Mouse (Mus musculus) right cerebral cortex, adult 2 months (tissue): ENCODE results near the gene Grb2.

ENCODE experiments used
- DNase-seq, 2 experiments: peaks; one replicate each; pipeline ENCODE4 v3.0.0; 2021 to 2022; ENCODE audit warnings: low spot score in 2 of 2

Gene Grb2

GRCm38 (mm10) chr11:115627705-115628464 lies 80.5 kb downstream of the Grb2 start, which contains the start of gene Slc25a19:
Gene Slc25a19 (minus strand): TSS chr11:115628295.
- DNase-seq = peak; percentile 99 to 100

- no peak for DNase-seq
Measured at GRCm38 (mm10) chr11:115626824-115627616, 81.4 kb downstream of the Grb2 start.

DNA sequence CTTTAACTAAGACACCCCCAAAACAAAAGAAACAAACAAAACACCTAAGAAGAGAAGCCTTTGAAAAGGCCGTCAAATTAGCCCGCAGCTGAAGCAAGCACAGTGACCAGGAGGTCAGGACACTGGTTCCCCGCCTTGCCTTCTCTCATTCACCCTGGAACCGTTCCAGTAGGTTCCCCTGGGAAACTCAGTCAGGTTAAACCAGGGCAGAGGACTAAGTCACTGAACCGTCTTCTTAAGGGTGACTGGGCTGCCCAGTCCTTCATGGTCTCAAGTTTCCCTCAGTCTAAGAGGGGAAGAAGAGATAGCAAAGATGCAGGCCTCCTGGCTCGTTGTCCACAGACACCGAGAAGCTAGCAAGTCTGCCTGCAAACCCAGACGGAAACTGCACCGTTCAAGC lies 82.5 kb downstream of the Grb2 start:
- no peak for DNase-seq

GRCm38 (mm10) chr11:115623487-115624070 lies 84.8 kb downstream of the Grb2 start:
- DNase-seq = no peak

DNA sequence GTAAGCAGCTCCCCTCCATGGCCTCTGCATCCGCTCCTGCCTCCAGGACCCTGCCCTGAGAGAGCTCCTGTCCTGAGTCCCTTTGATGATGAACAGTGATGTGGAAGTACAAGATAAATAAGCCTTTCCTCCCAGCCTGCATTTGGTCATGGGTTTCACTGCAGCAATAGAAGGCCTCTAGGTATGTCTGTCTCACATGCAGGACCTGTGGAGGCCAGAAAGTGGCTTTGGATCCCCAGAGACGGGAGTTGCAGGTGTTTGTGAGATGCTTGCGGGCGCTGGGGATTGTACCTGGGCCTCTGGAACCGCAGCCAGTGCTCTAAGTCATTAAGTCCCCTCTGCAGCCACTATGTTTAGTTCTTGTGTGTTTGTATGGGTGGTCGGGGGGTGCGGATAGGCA lies 88.4 kb downstream of the Grb2 start:
- no peak for DNase-seq

GRCm38 (mm10) chr11:115618732-115619516 lies 89.5 kb downstream of the Grb2 start:
- DNase-seq = no peak

GRCm38 (mm10) chr11:115618001-115618400 lies 90.4 kb downstream of the Grb2 start:
- no peak for DNase-seq

DNA sequence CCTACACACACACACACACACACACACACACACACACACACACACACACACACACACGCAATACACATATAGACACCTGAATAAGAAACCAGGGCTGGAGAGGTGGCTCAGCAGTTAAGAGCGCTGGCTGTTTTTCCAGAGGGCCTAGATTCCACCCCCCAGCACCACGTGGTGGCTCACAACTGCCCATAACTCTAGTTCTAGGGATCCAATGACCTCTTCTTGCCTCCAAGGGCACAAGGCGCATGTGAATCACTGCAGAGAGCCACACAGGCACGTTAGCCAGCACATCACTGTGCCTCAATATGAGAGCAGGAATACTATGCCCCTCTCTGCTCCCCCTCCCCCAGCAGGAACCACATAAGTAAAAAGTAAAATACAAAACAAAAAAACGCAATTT lies 91.5 kb downstream of the Grb2 start:
- no peak for DNase-seq

DNA sequence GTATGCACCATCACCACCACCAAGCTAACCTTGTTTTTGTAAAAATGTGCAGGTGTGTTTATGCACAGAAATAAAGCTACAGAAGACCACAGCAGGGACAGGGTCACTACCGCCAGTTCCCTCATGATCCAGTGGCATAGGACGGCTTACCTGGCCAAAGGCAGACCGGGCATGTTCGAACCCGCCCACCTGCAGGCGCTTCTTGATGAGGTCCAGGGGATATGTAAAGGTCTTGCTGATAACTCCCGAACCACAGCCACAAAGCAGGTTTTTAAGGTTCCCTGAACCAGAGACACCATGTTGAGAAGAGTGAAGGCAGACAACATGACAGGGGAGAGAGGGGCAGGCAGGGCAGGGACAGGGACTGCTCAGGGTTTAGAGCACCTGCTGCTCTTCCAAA lies 92.0 kb downstream of the Grb2 start:
- no peak for DNase-seq

- DNase-seq = no peak
Measured at GRCm38 (mm10) chr11:115615875-115616274, 92.5 kb downstream of the Grb2 start.

GRCm38 (mm10) chr11:115615108-115615825 lies 93.1 kb downstream of the Grb2 start:
- no peak for DNase-seq

GRCm38 (mm10) chr11:115614346-115615107 lies 93.9 kb downstream of the Grb2 start:
- no peak for DNase-seq

DNA sequence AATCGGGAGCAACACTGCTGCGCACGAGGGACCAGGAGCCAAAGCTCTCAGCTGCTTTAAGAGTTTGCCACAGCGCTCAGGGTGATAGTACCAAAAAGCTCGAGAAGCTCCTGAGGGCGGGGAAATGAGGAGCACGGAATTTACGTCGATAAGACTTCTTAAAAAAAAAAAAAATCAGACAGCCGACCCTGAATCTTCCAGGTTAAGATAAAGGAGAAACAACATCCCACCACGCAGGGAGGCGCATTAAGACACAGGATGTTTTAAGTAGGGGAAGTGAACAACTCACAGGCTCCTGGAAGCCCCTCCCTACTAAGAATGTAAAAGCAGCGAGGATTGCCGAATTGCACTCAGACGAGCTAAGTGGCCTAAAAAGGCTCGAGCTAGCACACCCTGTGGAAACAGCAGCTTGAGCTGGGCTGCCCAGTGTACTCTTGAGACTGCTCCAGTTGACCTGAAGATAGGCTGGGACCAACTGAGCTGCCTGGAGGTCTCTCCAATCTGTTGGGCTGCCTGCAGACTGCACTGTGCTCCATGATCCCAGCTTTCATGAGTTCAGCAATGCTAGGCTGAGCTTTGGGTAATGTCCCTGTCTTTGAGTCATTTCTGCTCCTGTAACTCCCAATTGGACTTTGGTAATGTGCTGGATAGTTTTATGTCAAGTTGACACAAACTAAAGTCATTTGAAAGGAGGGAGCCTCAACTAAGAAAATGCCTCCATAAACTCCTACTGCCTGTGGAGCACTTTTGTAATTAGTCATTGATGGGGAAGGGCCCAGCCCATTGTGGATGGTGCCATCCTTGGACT lies 95.1 kb downstream of the Grb2 start:
- no peak for DNase-seq

GRCm38 (mm10) chr11:115612410-115613137 lies 95.8 kb downstream of the Grb2 start, which contains the start of gene Mif4gd:
Gene Mif4gd (minus strand): TSS chr11:115612969.
- DNase-seq = peak; percentile 70 to 75

DNA sequence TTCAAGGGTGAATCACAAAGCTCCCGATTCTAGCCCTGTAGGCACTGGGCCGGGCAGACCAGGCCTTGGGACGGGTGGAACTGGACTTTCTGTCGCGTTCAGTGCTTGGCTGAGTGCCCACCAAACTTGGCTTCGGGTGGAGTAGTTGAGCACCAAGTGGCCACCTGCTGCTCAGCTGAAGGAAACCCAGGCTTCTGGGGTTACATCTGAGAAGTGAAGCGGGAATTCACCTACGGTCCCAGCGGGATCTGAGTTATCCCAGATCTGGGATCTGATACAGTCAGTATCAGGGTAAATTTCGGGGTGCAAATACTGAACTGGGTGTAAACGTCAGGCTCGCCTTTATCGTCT lies 96.4 kb downstream of the Grb2 start:
- peak; percentile 56 to 62 for DNase-seq

GRCm38 (mm10) chr11:115611173-115611572 lies 97.2 kb downstream of the Grb2 start:
- no peak for DNase-seq

GRCm38 (mm10) chr11:115609576-115609975 lies 98.8 kb downstream of the Grb2 start:
- DNase-seq = no peak

GRCm38 (mm10) chr11:115608421-115609399 lies 99.7 kb downstream of the Grb2 start:
- DNase-seq = no peak
